ENCODE assay signal across 18 mouse cellular contexts in genomic region chr4:128272501-128272900, GRCm38 (mm10). TPM values are rescaled to one million over a fixed set of nuclear protein-coding genes. Genes with fewer than 3 reads are reported as not detected.
DNase-seq lines count a peak whose midpoint lies in the region; ATAC-seq and TF ChIP-seq lines count a peak whose summit lies in the region.
"Had no signal": no experiment of that assay in that cellular context is flagged by ENCODE, and none has a peak within 500 bp of the region (broad histone marks: within the 10 kb centered on the region; RNA-seq: fewer than 3 reads in every experiment).

No protein-coding gene starts in this region.

- no peak for ATAC-seq in hindbrain, embryonic 13.5 days (ENCODE audit: low FRiP score)
- no peak for ATAC-seq in hindbrain, embryonic 12.5 days (ENCODE audit: low FRiP score)
- no peak for ATAC-seq in monocyte, adult 5-6 weeks (replicated peaks; ENCODE audit: insufficient number of reproducible peaks, low FRiP score, low TSS enrichment, poor library complexity, severe bottlenecking)
- ATAC-seq: CD4-positive, CD25-positive, alpha-beta regulatory T cell, adult 4 months; intestine, embryonic 16.5 days had no signal

- H3K4me1 ChIP-seq in hindbrain, embryonic 13.5 days (replicated peaks), result peaks cover 39% of the 10 kb centered on the region
- peaks cover 3% of the 10 kb centered on the region; the same call in 1 of the 2 replicates for H3K4me1 ChIP-seq in hindbrain, embryonic 12.5 days
- peaks cover 13% of the 10 kb centered on the region for H3K4me1 ChIP-seq in cerebellum, adult 2 months (ENCODE audit: control insufficient read depth, insufficient read depth, low read length)

- H3K9me3 ChIP-seq in hindbrain, embryonic 13.5 days, result no peaks in the 10 kb centered on the region
- no peaks in the 10 kb centered on the region for H3K9me3 ChIP-seq in hindbrain, embryonic 12.5 days (replicated peaks)

- intact Hi-C loops in gastrocnemius, postnatal 14 days (cut with DNase I; ENCODE audit: low total_unique reads), result no loop called here

- H3K4me2 ChIP-seq in hindbrain, embryonic 13.5 days, result no peak overlapping the region
- no peak overlapping the region for H3K4me2 ChIP-seq in hindbrain, embryonic 12.5 days (replicated peaks)
- H3K4me2 ChIP-seq: liver, embryonic 11.5 days had no signal

- peak; percentile 20 for DNase-seq in brain, adult 2 months (ENCODE audit: low read depth, low spot score)
- DNase-seq in cerebellum, adult 2 months, result peak; percentile 32 to 40
- DNase-seq in gastrocnemius, postnatal 14 days, result peak; percentile 28
- no peak for DNase-seq in yolk sac, embryonic 10.5 days (ENCODE audit: low spot score)
- DNase-seq in left cerebral cortex, adult 9 months (ENCODE audit: low spot score in 2 of 2), result no peak
- DNase-seq: kidney, postnatal 4 days; lung, postnatal 10 days; spleen, adult 18-20 months had no signal

- TF ChIP-seq POLR2A in cerebellum, adult 2 months (IDR thresholded peaks at IDR 0.05; ENCODE audit: borderline replicate concordance, insufficient read depth, low read length), result no peak

- no peak overlapping the region for H3K9ac ChIP-seq in hindbrain, embryonic 13.5 days
- H3K9ac ChIP-seq in hindbrain, embryonic 12.5 days, result no peak overlapping the region

- H3K36me3 ChIP-seq in hindbrain, embryonic 13.5 days, result peaks cover 3% of the 10 kb centered on the region
- no peaks in the 10 kb centered on the region for H3K36me3 ChIP-seq in hindbrain, embryonic 12.5 days

- peak overlapping the region; percentile 35; the same call in 1 of the 2 replicates for H3K27ac ChIP-seq in hindbrain, embryonic 13.5 days
- H3K27ac ChIP-seq in hindbrain, embryonic 12.5 days, result no peak overlapping the region
- no peak overlapping the region for H3K27ac ChIP-seq in cerebellum, adult 2 months (ENCODE audit: insufficient read depth, low read length)
- H3K27ac ChIP-seq: stomach, postnatal 0 days had no signal

- no peaks in the 10 kb centered on the region for H3K27me3 ChIP-seq in hindbrain, embryonic 13.5 days
- H3K27me3 ChIP-seq in hindbrain, embryonic 12.5 days, result no peaks in the 10 kb centered on the region
- no peaks in the 10 kb centered on the region for H3K27me3 ChIP-seq in cerebellum, adult 2 months (ENCODE audit: control insufficient read depth, insufficient read depth, low read length)

- WGBS in hindbrain, embryonic 13.5 days, result 63% methylated on average over 6 of the region's 6 CpGs
- 68% methylated on average over 6 of the region's 6 CpGs for WGBS in hindbrain, embryonic 12.5 days
- 17% methylated on average over 6 of the region's 6 CpGs for WGBS in cerebellum, adult 2 months

- no peak overlapping the region for H3K4me3 ChIP-seq in hindbrain, embryonic 13.5 days
- H3K4me3 ChIP-seq in hindbrain, embryonic 12.5 days, result no peak overlapping the region
- no peak overlapping the region for H3K4me3 ChIP-seq in cerebellum, adult 2 months (replicated peaks; ENCODE audit: insufficient read depth, low read depth, low read length)

- TF ChIP-seq CTCF in cerebellum, adult 2 months (IDR thresholded peaks at IDR 0.05; ENCODE audit: borderline replicate concordance, insufficient read depth, low read depth, low read length), result no peak

RNA-seq across cellular contexts. Expression of gene Hmgb4, which starts 11.7 kb away (rescaled TPM):
- not detected in 2 replicates for polyA plus RNA-seq in hindbrain, embryonic 13.5 days (2015; fragmentation: Nextera tagmentation; extraction: Ambion mirVana)
- polyA plus RNA-seq in hindbrain, embryonic 12.5 days (2016; fragmentation: Nextera tagmentation; extraction: Ambion mirVana), result not detected in 2 replicates
- polyA plus RNA-seq in cerebellum, adult 2 months (2012; rRNA removed), result not detected in 2 replicates
- total RNA-seq in gastrocnemius, postnatal 14 days (2021), result not detected
- 3.5 TPM in 1 of 3 replicates, not detected in the others for total RNA-seq in monocyte, adult 5-6 weeks (2017)
- total RNA-seq: heart, postnatal 10 days; left cerebral cortex, adult 8-10 months had no signal
- polyA plus RNA-seq: CD4-positive, CD25-positive, alpha-beta regulatory T cell, adult 4 months; intestine, embryonic 16.5 days; liver, embryonic 11.5 days; stomach, postnatal 0 days; urinary bladder, adult 2 months had no signal

Comparison
In these comparisons a context has a peak if more than half of its experiments do, and no peak if none do; other contexts are left out.
1. DNase-seq: peak in brain, adult 2 months (single experiment), cerebellum, adult 2 months (2 of 2) and gastrocnemius, postnatal 14 days (single experiment); none in yolk sac, embryonic 10.5 days (single experiment) and left cerebral cortex, adult 9 months (0 of 2).